Mouse (Mus musculus) ES-CJ7 (cell line): ENCODE data around the gene Eefsec.
A peak's percentile ranks its signal among the peaks of the same experiment; 100 is the strongest.

Experiments
- DNase-seq: peaks from one replicate; pipeline ENCODE4 v3.0.0; 2011; ENCODE audit warnings: low read depth, low spot score

The Eefsec gene

DNA sequence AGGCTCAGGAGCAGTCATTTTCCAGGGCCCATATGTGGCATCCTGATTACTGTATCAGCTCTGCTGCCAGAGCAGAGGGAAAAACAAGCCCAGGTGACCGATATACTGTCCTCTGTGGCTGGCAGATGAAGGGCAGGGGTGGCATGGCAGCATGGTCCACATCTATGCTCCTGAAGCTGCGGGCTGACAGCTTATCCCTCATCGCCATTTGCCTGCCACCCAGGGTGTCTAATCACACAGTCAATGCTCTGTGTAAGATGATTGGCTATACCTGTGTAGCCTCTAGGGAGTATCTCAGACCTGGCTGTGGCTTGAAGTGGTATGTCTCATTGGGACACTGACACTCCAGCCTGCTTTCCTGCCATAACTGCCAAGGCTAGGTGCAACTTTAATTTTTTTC, 180.3 kb downstream of the Eefsec start:
- DNase-seq: no peak

DNA sequence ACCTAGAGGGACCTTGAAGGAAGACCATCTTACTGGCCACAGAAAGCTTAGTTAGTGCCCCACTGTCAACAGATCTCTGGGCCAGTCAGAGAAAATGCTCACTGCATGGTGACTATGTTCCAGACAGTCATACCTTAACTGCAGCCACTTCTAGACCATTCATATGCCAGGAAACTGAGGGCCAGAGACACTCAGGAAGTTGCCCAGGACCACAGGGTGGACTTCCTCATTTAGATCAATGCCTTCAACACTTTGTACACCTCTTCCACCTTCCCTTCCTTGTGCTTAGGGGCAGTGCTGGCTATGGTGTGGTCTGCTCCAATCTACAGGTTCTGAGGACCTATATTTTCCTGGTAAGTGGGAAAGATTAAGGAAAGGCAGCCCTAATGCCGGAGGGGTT, 181.0 kb downstream of the Eefsec start:
- no peak for DNase-seq

DNA sequence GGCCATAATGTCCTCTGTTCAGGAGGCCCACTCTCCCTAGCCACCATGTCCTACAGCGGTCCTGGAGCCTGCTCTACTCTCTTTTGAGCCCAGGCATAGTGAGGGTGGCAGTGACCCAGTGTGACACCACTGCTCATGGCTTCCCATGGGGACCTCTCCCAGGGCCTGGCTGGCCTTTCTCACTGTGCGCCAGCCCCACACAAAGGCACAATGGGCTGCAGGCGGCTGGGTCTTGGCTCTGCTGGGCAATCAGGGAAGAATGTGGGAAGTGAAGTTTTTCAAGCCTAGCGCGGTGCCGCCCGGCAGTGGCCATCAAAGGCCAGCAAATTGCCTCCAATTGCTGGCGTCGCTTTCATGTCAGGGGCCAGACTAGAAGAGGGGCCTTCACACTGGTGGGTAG, 184.2 kb downstream of the Eefsec start:
- no peak for DNase-seq

DNA sequence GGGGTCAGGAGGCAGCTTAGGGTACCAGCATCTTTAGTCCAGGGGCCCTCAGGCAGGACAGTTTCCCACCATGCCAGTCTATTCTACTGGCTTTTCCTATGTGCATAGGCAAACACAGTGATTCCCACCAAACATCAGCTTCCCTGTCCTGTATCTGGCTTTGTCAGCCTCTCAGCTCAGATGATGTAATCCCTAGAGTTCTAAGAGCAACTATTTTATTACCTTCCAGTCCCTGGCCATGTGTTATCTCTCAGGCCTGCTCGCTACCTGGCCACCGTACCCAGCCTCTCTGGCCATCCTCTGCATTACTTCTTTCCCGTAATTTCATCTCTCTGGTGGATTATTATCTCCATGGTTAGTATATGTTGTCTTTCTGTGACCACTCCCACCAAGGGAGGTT, 185.7 kb downstream of the Eefsec start:
- no peak for DNase-seq

DNA sequence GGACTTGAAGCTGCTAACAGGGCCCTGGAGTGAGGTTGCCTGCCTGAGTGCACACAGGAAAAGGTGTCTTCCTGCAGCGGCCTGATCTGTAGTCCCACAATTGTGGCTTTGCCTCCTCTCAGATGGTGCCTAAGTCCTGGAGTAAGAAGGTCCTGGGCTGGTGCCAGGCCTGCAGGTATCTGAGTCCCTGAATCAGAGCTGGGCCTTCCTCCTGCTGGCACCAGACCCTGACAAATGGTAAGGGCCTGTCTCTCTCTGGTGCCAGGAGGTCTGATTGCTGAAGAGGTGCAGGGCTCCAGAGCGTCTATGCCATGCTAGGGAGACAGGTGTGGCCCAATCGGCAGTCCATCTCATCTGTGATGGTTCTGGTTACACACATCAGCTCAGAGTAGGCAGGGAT, 186.7 kb downstream of the Eefsec start:
- no peak for DNase-seq

DNA sequence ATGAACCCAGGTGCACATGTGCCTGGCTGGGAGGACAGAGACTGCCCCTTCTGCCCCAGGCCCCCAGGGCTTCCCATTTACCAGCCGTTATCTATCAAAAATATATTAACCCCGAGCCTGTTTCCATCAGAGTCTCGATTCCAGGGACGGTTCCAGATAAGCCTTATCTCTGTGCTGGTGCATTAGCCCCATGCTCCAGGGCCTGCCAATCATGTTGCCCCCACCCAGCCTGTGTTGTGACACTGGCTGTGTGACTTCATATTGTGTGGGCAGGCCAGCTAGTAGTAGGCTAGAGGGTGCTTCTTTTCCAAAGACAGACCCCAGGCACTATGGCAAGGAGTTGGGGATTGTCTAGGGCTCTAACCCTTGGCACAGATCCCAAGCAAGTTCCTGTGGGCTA, 190.9 kb downstream of the Eefsec start:
- DNase-seq: no peak

DNA sequence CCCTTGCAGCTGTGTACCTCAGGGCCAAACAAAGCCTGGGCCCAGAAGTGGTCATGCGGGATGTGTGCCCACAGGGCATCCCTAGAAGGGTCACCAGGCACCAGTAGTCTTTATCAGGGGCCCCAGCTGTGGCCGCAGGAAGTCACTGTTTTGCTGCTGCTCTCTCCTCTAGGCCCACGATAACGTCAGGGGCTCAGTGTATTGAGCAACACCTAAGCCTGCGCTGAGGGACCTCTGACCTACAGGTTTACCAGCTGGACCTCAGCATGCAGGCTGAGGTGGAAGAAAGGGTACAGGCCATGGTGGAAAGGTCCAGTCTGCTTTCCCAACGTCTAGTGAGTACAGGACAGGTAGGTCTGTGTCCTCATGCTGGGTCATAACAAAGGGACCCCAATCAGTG, 192.3 kb downstream of the Eefsec start:
- DNase-seq: no peak

DNA sequence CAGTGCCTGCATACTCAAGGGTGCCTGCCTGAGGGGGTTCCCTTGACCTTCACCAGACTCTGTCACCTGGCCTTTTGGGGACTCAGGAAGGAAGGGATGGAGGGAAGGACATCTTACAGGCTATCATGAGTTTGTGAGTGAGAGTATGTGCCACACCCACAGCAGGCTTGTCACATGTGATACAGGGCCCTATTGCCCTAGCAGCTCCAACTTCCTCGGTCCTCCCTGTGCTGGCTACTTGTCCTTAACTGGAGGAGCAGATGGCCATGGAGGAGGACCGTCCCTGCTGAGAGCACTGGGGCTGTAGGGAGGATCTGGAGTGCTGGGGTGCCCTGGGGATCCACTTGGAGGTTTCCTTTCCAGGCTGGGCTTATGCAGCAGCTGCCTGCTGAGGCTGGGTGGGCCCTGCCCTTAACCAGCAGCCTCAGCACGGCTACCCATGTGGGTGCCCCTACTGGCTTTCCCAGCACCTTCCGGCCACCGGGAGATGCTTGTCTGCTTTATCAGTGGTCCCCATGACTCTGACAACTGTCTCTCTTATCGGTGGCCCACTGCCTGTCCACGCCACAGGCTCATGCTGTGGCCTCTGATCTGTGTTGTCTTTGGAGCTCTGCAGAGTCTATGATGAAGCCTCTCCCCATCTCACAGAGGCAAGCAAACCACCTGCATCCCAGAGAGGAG, 194.4 kb downstream of the Eefsec start:
- no peak for DNase-seq

DNA sequence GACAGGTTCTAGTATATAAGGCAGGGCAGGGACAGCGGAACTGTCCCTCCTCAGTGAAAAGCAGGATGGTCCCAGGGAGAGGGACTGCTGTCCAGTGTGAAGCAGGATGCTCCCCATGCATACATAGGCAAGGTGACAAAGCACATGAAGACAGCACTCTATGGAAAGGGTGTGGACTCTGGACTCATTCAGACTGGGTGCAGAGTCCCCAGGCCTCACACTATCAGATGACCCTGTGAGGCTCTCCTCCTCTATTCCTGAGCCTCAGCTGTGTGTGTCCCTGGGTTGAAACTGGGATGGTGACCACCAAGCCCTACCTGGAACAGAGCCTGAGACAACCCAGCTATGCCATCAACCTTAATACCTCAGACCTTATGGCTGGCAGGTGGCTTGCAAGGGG, 194.9 kb downstream of the Eefsec start:
- DNase-seq: no peak

DNA sequence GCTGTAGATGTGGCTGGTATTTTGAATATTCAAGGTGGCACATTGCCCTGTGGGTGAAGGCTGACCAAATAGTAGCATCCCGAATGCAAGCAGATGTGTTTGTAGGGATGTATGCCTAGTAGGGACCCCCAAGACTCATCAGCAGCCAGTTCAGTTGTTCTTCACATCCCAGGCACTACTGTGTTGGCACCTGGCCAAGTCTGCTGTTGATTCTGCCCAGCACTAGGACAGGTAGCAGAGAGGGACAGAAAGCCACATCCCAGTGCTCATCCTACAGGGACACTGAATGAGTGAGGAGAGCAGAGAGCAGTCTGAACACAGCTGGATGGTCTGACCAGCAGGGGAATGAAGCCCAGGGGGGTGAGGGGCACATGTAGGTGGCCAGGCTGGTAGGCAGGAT, 197.1 kb downstream of the Eefsec start:
- no peak for DNase-seq

DNA sequence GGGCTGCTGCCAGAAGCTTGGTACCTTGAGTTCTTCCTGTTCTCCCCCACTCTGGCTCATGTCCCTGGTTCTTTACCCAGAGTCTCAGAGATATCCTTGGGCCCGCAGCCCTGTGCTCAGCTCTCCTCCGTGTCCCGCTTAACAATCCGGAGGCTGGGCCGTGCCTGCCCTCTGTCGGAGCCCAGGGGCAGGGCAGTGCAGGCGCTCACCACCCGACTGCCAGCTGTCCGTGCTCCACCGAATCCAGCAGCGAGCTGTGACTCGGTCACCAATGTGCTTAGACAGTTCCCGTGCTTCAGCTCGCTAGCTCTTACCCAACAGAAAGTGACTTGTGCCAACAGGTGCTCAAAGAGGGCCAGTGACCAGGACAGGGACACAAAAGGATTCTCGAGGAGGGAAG, 203.7 kb downstream of the Eefsec start:
- DNase-seq: peak; percentile 67

DNA sequence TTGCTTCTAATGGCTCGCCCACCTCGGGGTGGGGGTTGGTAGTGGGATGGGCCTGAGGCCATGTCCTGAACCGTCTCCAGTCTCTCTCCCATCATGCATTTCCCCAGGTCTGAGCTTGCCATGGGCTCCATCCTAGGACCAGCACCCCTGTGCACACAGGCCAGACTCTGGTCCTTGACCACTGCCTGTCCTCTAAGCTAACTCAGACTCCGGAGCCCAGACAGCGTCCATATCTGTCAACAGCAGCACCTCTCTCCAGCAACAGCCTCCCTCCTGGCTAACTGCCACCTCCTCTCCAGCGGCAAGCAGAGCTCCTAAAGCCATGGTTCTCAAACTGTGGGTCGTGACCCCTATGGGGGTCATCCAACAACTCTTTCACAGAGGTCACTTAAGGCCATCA, 209.8 kb downstream of the Eefsec start:
- peak; percentile 14 for DNase-seq

DNA sequence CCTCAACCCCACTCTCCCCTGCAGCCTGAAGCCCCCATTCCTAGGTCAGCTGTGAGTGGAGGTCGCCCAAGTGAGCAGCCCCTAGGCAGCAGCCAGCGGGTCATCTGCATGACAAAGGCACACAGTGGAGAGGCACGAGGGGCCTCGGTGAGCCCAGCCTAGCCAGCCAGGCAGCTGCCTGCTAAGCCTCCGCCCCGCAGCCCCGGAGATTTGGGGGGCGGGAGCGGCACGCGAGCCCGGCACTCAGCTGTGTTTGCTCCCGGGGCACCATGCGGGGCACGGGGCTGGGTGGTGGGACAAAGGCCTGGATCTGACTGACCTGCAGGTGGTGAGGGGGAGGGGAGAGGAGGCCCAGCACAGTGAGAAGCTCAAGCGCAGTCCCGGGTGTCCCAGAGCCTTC, 210.4 kb downstream of the Eefsec start:
- peak; percentile 59 for DNase-seq

DNA sequence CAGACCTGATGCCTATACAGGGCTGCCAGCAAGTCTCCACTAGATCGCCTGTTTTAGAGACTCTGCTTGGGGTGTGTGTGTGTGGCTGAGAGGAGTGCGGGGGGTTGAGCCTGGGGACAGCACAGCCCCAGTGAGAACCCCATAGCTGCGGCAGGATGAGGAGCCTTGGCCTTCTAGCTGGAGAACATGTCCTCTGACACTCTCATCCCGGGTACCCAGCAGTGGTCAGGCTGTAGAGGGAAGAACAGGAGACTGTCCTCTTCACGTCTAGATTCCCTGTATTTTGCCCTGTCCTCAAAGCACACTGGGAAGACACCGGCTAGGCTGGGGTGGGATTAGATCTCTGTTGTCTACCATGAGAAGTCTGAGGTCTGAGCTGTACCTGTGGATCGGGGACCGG, 210.9 kb downstream of the Eefsec start:
- DNase-seq: no peak

DNA sequence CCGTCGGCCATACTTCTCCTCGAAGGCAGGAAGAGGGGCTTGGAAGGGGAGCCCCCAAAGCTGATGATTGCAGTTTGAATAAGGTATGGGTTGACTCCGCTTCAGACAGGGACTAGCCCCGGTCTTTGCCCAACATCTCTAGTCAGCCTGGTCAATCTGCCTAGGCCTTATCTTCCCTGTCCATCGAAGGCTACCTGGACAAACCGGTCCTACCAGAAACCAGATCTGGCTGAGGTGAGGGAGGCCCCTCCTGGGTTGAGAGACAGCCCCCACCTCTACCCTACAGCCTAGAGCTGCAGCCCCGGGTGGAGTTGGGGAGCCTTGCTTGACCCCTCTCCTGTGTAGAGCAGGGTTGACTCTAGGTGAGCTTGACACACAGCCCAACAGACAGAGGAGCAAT, 212.3 kb downstream of the Eefsec start:
- DNase-seq: no peak

DNA sequence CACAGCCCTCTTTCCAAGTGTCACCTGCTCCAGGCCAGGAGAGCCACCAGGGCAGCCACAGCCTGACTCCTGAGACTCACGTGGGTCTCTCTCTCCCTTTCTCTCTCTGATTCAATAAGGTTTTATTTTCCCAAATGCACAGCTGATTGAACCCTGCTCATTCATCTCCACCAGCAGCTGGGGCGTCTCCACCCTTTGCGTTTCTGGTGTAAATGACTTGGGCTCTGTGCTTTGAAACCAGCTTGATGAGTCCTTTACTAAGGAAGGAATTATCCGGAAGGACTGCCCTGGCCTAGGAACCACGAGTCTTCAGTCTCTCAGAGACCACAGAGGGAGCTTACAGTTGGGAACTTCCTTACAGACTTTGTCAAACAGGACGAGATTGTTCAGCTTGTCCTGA, 214.1 kb downstream of the Eefsec start:
- DNase-seq: peak; percentile 52

DNA sequence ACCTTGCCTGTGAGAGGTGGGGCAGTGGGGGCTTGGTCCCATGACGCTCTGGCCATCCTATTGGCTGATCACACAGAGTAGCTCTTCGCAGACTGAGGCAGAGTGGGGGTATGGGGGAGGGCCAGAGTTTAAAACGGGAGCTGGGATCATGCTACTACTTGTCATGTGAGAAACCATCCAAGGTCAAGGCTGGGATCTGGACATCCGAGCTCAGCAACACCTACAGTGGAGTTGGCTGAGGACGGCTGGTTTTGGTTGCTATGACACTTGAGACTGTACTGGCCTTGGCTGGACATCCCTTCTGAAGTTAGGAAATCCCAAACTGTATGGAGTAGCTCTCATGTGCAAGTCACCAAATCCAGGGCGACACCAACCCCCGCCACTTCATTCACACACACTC, 214.5 kb downstream of the Eefsec start:
- peak; percentile 24 for DNase-seq

DNA sequence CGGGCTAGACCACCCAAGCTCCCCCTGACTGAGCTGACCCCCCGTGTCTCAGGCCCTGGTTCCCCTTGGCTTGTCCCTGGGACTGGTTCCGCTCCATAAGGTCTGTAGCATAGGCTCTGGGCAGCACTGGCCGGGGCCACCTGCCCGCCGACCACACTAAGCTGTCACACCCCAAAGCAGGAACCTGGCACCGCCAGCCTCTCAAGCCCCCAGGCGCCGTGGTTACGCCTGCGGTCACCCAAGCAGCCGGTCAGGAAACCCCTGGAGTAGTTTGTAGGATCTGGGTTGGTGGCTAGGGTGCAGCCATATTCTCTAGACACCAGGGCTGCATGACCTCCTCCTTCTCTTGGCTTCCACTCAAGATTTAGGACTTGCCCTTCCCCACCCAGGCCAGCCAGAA, 217.1 kb downstream of the Eefsec start:
- DNase-seq: no peak

DNA sequence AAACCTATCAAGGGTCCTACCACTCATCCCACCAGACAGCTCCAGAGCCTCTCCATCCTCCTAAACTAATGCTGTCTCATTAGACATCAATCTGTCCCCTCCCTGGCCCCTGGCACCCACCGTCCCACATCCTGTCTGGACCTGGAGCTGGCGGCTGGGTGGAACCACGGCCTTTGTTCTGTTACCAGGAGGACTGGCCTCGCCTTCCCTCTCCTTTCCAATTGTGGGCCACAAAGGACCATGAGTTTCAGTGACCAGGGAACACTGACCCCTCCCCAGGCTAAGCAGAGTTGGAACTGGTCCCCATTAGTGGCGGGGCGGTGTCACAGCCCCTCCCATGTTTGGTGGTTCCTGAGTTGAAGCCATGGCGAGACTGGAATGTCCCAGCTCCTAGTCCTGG, 218.8 kb downstream of the Eefsec start:
- DNase-seq: no peak

DNA sequence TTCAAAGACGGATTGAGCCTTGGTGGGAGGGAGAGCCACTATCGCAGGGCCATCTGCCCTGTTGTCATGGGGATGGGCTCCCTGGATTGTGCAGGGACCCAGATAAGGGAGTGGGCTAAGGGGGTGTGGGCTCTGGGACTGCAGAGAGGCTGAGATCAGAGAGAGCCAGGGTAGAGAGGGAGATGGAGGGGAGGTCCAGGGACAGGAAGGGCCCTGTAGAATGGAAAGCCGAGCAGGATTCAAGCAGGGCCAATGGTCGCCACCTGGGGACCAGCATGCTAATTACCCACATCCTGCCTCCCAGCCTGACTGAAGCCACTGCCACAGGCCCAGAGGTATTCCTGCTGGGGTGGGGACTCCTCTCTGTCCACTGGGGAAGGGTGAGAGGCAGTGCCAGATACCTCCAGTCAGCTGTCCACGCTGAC, 219.8 kb downstream of the Eefsec start:
- DNase-seq: no peak

DNA sequence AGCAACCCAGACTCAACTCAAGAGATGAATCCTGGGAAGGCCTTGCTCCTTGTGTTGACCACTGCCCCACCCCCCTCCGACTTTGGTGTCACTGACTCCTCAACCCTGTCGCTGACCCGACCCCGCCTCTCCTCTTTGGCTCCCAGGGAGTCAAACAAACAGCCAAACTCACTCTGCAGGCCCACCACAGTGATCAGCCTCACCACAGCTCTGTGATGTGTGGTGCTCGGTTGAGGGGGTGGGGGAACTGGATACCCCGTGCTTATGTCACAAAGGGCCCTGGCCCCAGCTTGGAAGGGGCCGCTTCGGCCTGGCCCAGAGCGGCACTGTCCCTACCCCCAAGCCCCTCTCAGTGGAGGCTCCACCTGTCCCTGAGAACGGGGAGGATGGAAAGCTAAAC, 224.4 kb downstream of the Eefsec start, which contains the start of gene Dnajb8:
Dnajb8 (plus strand) TSS at position 301 of the 400 bp plus-strand sequence.
- no peak for DNase-seq

DNA sequence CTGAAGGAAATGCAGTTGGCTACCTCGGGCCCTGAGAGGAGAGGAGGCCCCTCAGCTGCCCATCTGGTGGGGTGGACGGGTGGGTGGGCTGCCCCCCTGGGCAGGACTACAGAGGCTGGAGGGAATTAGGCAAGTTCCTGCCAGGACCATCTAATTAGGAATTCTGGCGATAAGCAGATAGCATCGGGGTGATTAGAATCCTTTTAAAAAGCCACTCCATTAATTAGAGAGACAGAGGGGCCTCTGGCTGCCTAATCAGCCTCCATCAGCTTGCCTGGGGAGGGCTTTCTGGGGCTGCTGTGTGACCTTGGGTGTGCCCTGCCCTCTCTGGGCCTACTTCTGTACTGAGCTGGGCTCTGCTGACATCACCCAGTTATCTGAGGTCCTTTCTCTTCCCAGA, 227.2 kb downstream of the Eefsec start:
- no peak for DNase-seq

DNA sequence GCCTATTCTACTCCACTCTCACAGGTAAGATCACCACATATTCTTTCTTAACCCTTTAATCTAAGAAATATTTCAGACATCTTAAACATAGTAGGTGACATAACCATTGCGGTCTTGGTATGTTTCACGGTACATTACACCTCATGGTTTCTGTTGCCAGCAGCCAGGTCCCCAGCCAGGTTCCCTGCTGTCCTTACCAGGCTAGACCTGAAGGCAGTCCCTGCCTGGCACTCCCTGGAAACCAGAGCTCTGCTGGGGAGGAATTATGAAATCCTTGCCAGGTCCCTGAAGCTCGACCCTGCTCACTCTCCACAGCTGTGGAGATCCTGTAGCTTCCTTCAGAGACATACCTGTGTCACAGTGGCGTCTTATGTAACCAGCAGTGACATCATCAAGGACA, 230.1 kb downstream of the Eefsec start:
- DNase-seq: no peak

DNA sequence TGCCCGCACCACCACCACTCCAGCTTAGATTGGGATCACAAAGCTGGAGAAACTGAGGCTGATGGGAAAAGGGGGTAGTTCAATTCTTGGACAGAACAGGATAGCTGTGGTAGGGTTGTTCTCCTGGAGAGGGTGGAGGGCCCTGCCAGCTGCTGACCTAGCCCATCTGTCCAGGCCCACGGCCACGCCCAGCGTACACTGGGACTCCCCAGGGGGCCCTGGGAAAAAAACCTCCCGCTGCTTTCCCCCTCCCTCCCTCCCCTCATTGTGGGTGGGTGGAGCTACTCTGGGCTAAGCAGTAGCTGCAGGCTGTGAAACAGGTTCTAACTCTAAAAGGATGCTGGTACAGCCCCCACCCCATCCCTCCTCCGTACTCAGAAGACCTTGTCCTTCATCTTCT, 230.5 kb downstream of the Eefsec start:
- peak; percentile 50 for DNase-seq
